Mouse (Mus musculus) embryonic fibroblast, embryonic 13.5 days (primary cell): ENCODE data around the gene Gsg1l.

Experiments used
- CTCF ChIP-seq: IDR thresholded peaks from 2 replicates; pipeline ENCODE4 v1.5.1; 2011; ENCODE audit warnings: mild to moderate bottlenecking, control low read depth, low read length, moderate library complexity, borderline replicate concordance; ENCODE audit not compliant: insufficient read depth
- POLR2A ChIP-seq: IDR thresholded peaks from 2 replicates; pipeline ENCODE4 v1.6.1; 2011; ENCODE audit warnings: low read depth, mild to moderate bottlenecking, control low read depth, low read length, moderate library complexity

DNA sequence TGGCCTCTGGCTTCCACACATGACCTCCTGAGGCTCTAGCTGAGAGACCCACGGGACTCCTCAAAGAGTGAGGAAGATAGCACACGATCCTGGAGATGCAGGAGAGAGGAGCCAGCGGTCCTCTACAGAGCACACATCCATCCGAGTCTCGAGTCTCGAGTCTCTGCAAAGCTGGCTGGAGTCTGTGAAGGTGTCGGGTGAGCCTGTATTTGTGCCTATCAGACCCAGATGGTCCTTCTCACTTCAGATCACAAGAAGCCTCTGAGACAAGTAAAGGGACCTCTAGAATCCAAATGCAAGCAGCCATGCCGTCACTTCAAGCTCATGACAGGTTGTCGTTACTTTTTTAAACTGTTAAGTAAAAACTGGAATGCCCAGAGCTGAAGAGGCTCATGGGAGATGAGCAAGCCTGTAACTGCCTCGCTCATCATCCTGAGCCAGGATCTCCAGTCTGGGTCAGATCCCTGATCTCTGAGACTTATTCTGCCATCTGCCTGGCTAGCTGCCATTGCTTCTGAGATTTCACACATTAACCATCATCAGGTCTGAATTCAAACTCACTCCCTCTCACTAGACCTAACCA lies 24.8 kb downstream of the Gsg1l start:
- TF ChIP-seq CTCF (no peak), POLR2A (no peak)
